Mouse (Mus musculus) large intestine, adult 2 months (tissue): ENCODE measurements at regions not wholly inside any gene's neighbourhood (a gene's known extent, or its start where the extent isn't known, plus 50 kb on each side); places are given as distances from the start of the nearest gene placed in this dataset.
A peak's percentile ranks its signal among the peaks of the same experiment; 100 is the strongest.

ENCODE experiments used
- DNase-seq: peaks from one replicate; pipeline ENCODE4 v3.0.0-alpha.2; 2012; ENCODE audit warnings: low read depth, low spot score
- WGBS: fragments of 180-500 bp; shearing (Covaris S2); methylation state at CpG from one replicate; pipeline ENCODE4 v1.1.7; 2018; 5-methylcytosine and 5-hydroxymethylcytosine counted together

- DNase-seq = no peak
- 50% methylated on average over 7 of the region's 7 CpGs for WGBS
Observed at GRCm38 (mm10) chr17:72782775-72783174, 53.5 kb upstream of the Ypel5 start.

DNA sequence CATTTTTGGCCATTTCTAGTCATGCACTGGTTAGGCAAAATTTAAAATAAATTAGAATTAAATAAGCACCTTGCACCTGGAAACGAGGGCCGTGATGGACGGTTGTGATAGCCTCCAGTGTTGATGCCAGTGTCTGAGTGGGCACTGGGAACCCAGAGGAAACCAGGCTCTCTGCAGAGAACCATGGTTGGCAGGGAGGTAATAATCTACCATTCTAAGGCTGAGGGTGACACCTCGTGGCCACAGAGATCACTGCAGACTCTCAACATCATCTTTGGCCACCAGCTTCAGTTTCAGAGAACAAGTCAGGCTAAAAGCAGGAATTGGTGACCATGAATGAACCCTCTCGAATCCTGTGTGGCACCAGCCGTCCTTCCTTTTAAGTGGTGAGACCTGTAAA, 54.5 kb upstream of the Ypel5 start:
- 9% methylated on average over 6 of the region's 6 CpGs for WGBS
- DNase-seq = peak; percentile 13

- WGBS = 53% methylated on average over 4 of the region's 4 CpGs
- no peak for DNase-seq
Observed at GRCm38 (mm10) chr17:72768266-72768665, 68.0 kb upstream of the Ypel5 start.

DNA sequence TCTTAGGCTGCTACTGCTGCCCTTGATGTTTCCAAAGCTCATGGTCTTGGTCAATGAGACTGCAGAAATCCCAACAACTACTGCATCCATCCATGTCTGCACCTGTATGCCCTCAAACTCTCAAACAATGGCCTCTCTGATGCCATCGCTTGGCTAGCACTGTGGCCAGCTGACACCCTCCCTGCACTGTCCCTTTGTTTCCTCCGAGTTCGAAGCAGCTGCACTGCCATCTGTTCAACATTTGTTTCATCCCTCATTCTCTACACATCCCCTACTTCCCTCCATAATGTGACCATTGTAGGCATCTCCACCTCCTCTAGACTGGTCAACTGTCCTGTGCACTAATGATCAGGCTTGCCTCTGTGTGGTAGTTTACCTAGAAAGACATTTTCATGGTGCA, 75.3 kb upstream of the Ypel5 start:
- WGBS = 82% methylated on average over 3 of the region's 3 CpGs
- DNase-seq = no peak

DNA sequence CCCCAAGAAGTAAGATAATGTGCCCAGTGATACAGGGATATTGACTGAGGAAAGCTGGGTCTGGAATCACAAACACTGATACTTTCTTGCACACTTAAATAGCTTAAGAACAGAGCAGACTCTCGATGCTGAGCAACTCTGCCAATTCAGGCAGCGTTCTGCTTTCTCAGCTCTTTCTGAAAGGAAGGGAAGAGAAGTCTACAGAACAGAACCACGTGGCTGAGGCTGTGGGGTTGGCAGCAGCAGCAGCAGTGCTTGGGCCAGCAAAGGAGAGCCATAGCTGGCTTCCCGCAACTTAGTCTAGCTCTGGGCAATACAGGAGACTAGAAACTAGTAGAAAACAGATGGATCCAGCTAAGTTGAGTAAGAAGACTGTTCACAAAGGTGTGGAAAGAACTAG, 89.8 kb upstream of the Ypel5 start:
- WGBS = 55% methylated on average over 4 of the region's 4 CpGs
- DNase-seq = no peak

DNA sequence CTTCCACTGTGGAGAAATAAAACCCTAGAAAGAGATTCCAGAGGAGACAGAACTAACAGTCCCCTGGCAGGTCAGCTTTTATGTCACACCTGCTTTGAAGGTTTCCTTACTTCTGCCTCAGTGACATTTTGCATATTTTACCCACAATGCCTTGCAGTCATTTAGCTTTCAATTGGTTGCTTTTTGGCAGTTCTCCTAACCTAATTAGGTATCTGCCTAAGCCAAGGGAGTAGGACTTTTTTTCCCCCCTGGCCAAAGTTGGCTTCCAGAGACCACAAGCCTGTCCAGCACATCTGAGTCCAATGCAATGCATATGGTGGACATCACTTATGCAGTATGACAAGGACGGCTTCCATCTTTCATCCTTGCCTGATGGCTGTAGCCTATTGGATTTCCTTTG, 103.2 kb upstream of the Ypel5 start:
- DNase-seq = no peak
- WGBS = 93% methylated on average over 1 of the region's 1 CpGs

GRCm38 (mm10) chr17:72731691-72732090, 104.6 kb upstream of the Ypel5 start:
- DNase-seq = no peak
- WGBS = 74% methylated on average over 6 of the region's 6 CpGs

GRCm38 (mm10) chr17:72731175-72731574, 105.1 kb upstream of the Ypel5 start:
- 82% methylated on average over 5 of the region's 5 CpGs for WGBS
- DNase-seq = no peak

DNA sequence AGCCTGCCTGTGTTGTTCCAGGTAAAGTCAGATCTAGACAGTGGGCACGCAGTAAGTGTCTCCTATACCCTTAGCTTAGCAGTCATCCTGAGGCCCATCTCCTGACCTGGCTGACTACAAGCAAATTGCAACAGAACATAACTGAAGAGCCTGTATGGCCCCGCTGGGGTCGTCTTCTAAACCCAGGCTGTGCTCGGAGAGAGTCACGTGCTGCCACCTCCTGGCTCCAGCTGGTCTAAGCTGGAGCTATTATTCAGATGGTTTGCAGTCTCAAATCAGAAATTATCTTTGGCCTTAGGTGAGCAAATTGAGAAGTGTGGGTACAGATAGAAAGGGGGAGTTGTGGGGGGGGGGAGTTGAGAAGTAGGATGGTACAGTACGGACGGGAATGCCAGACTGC, 115.5 kb upstream of the Ypel5 start:
- WGBS = 48% methylated on average over 7 of the region's 7 CpGs
- no peak for DNase-seq

- no peak for DNase-seq
- 65% methylated on average over 4 of the region's 4 CpGs for WGBS
Observed at GRCm38 (mm10) chr17:72719618-72720017, 115.2 kb upstream of the Alk start.

DNA sequence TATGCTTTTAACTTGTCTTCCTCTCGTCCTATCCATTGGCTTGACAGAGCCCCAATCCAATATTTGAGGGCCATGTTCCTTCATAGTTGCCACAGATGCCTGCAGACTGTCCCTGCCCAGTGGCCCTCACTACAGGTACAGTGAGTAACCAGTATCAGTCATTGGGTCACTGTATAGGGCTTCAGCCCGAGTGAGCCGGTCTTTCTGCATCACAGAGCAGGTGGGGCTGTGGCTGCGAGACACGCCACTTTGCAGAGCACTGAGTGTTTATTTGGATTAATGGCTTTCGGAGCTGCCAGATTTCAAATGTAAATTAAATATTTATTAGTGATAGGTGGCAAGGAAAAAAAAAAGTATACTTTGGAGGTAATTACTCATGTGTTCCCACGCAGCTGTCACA, 87.2 kb upstream of the Alk start:
- DNase-seq = no peak
- WGBS = 65% methylated on average over 7 of the region's 7 CpGs

DNA sequence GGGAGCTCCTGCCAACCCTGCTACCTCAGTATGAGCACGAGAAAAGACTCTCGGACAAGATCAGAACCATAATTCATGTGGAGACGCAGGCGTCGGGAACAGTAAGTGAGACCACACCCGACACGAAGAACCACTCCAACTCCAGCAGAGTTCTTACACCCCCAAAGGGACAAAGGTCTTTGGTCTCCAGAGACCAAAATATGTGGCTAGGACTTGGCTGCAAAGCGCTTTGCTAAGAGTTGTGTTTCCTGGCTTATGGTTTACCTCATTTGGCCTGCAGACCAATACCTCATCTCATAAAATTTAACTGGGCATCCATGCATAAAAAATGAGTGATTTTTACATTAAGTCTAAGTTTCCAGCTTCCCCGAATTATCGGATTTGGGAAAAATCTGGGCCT, 85.2 kb upstream of the Alk start:
- 77% methylated on average over 10 of the region's 10 CpGs for WGBS
- DNase-seq = no peak

DNA sequence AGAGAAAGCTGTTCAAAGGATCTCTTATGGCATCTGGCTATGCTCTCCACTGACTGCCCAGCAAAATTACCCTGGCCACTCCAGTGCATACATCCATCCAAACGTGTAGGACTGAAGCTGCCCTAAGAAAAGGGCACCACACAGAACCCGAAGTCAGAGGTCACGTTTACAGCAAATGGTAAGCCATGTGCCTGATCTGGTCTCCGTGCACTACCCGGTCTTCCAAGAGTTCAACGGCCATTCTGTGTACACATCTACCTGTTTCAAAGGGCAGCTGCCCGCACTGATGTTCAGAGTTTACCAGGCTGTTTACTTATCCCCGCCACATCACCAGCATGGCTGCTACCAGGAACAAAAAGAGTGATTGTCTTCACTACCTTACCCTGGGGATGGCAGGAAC, 84.4 kb upstream of the Alk start:
- no peak for DNase-seq
- 43% methylated on average over 8 of the region's 8 CpGs for WGBS

- DNase-seq = no peak
- 83% methylated on average over 4 of the region's 4 CpGs for WGBS
Observed at GRCm38 (mm10) chr17:72674658-72675057, 70.2 kb upstream of the Alk start.

DNA sequence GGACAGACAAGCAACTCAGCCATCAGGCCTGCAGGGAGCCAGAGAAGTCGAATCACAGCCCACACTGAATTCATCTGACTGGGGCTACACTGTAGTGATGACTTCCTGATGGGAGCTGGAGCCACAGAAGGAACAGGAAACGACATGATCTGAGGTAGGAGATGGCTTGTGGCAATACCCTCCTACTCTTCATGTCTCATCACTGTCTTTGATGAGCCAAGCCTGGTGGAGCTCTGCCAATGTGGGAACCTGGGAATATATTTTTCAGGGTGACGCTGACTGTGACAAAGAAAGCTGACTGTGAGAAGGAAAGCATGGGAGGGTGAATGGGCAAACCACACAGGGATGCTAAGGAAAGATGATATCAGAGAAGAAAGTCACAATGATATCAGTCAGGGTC, 67.6 kb upstream of the Alk start:
- WGBS = 41% methylated on average over 3 of the region's 3 CpGs
- DNase-seq = no peak

- 64% methylated on average over 2 of the region's 2 CpGs for WGBS
Observed at GRCm38 (mm10) chr17:72666961-72667360, 62.5 kb upstream of the Alk start.

GRCm38 (mm10) chr17:72661678-72662077, 57.3 kb upstream of the Alk start:
- WGBS = 43% methylated on average over 2 of the region's 2 CpGs
- DNase-seq = no peak

More at GRCm38 (mm10) chr17:72666961-72667360, 62.5 kb upstream of the Alk start:
- no peak for DNase-seq

DNA sequence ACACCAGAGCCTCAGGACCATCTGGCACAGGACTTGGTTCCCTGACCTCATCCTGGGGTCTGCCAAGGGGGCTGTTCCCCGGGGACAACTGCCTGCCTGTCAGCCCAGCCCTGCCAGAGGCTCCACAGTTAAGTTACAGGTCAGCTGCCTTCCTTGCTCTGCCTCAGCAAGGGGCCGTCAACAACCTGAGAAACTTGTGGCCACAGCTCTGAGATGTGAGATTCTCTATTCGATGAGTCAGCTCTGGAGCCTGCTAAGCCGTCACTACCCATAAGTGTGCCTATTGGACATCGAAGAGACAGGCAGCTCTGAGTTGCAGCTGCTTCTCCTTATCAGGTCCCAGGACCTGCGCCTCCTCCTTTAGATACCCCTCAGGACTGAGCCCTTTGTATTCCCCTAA, 54.3 kb upstream of the Alk start:
- DNase-seq = no peak
- 56% methylated on average over 6 of the region's 6 CpGs for WGBS

DNA sequence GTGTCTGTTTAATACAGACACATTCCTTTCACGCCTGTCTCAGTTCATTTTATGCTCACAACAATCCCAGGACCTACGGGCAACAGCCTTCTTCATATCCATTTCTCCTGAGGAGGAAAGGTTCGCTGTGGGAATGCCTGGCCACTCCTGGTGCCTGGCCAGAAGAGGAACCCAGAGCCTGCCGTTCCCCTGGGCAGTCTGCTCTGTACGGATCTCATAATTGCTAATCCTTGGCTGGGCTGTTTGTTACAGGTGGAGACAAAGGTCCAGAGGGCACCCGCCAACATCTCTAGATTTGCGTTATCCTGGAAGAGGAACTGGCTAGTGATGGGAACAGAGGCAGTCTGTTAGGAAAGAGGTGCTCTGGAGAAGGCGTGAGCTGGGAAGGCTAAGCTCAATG, 53.4 kb upstream of the Alk start:
- WGBS = 43% methylated on average over 8 of the region's 8 CpGs
- no peak for DNase-seq
